25 mouse cellular contexts compared by ENCODE assay signal in genomic region chr5:122092794-122093193, GRCm38 (mm10). TPM values are rescaled to one million over a fixed set of nuclear protein-coding genes. Genes with fewer than 3 reads are reported as not detected.
DNase-seq lines count a peak whose midpoint lies in the region; ATAC-seq lines count a peak whose summit lies in the region.
"Had no signal": no experiment of that assay in that cellular context is flagged by ENCODE, and none has a peak within 500 bp of the region (broad histone marks: within the 10 kb centered on the region; RNA-seq: fewer than 3 reads in every experiment).

No protein-coding gene starts in this region.

- ATAC-seq in hindbrain, embryonic 13.5 days (ENCODE audit: low FRiP score) = no peak
- no peak for ATAC-seq in hindbrain, embryonic 11.5 days (ENCODE audit: low FRiP score)
- ATAC-seq in heart, embryonic 11.5 days (replicated peaks; ENCODE audit: insufficient number of reproducible peaks, low FRiP score, low TSS enrichment) = peak; percentile 74
- ATAC-seq: activated CD4-positive, CD25-positive, alpha-beta regulatory T cell, adult 4 months; intestine, embryonic 15.5 days; Patski had no signal

- H3K4me3 ChIP-seq in hindbrain, embryonic 13.5 days = no peak overlapping the region
- no peak overlapping the region for H3K4me3 ChIP-seq in hindbrain, embryonic 11.5 days (ENCODE audit: low read depth, low read length)
- no peak overlapping the region for H3K4me3 ChIP-seq in heart, embryonic 11.5 days (ENCODE audit: low read depth, low read length)
- H3K4me3 ChIP-seq: forebrain, embryonic 10.5 days; intestine, embryonic 15.5 days; left cerebral cortex, adult 2 months; limb, embryonic 13.5 days; neural tube, embryonic 13.5 days had no signal

- peak overlapping the region; percentile 29; the same call in 1 of the 2 replicates for H3K9ac ChIP-seq in hindbrain, embryonic 13.5 days
- no peak overlapping the region for H3K9ac ChIP-seq in hindbrain, embryonic 11.5 days (ENCODE audit: low read depth, low read length)
- H3K9ac ChIP-seq in heart, embryonic 11.5 days (ENCODE audit: low read depth, low read length) = peak overlapping the region; percentile 73; the same call in 1 of the 2 replicates
- H3K9ac ChIP-seq: hindbrain, embryonic 14.5 days; intestine, embryonic 15.5 days; limb, embryonic 13.5 days; neural tube, embryonic 13.5 days had no signal

- intact Hi-C loops in heart, postnatal 25 days (cut with DNase I) = loop anchor here (5.0 kb wide), 1 partner anchor 90 kb away; no protein-coding TSS in a partner anchor

- no peaks in the 10 kb centered on the region for H3K36me3 ChIP-seq in hindbrain, embryonic 13.5 days
- no peaks in the 10 kb centered on the region for H3K36me3 ChIP-seq in hindbrain, embryonic 11.5 days (ENCODE audit: control insufficient read depth, insufficient read depth, low read length)
- no peaks in the 10 kb centered on the region for H3K36me3 ChIP-seq in heart, embryonic 11.5 days (ENCODE audit: control insufficient read depth, insufficient read depth, low read length)
- H3K36me3 ChIP-seq: forebrain, embryonic 10.5 days; intestine, embryonic 15.5 days; limb, embryonic 13.5 days; neural tube, embryonic 13.5 days had no signal

- no peak for DNase-seq in hindbrain, embryonic 11.5 days (ENCODE audit: low spot score)
- DNase-seq in heart, adult 18-20 months = peak; percentile 79 to 88
- DNase-seq in heart, postnatal 25 days (ENCODE audit: low spot score) = peak; percentile 37
- DNase-seq in frontal cortex, postnatal 14 days (ENCODE audit: low spot score in 2 of 2) = no peak
- no peak for DNase-seq in urinary bladder, adult 2 months (ENCODE audit: low spot score)
- DNase-seq: adrenal gland, postnatal 14 days; B cell, adult 2 months; cerebellum, adult 2 months; gastrocnemius, postnatal 36 days; thymus, postnatal 4 days had no signal

- H3K4me2 ChIP-seq in hindbrain, embryonic 13.5 days = no peak overlapping the region
- H3K4me2 ChIP-seq in hindbrain, embryonic 11.5 days (replicated peaks; ENCODE audit: low read depth, low read length) = no peak overlapping the region
- H3K4me2 ChIP-seq in heart, embryonic 11.5 days = peak overlapping the region; percentile 58
- H3K4me2 ChIP-seq: hindbrain, embryonic 14.5 days; intestine, embryonic 15.5 days; limb, embryonic 13.5 days; neural tube, embryonic 13.5 days had no signal

- WGBS in hindbrain, embryonic 13.5 days = 58% methylated on average over 11 of the region's 11 CpGs
- WGBS in hindbrain, embryonic 11.5 days = 56% methylated on average over 11 of the region's 11 CpGs
- 39% methylated on average over 11 of the region's 11 CpGs for WGBS in heart, embryonic 11.5 days (ENCODE audit: insufficient replicate concordance)

- H3K9me3 ChIP-seq in hindbrain, embryonic 13.5 days = no peaks in the 10 kb centered on the region
- no peaks in the 10 kb centered on the region for H3K9me3 ChIP-seq in hindbrain, embryonic 11.5 days (ENCODE audit: control insufficient read depth, low read length)
- H3K9me3 ChIP-seq in heart, embryonic 11.5 days (replicated peaks; ENCODE audit: control insufficient read depth, low read length) = no peaks in the 10 kb centered on the region
- H3K9me3 ChIP-seq: intestine, embryonic 15.5 days; limb, embryonic 13.5 days; neural tube, embryonic 13.5 days had no signal

- H3K27ac ChIP-seq in hindbrain, embryonic 13.5 days = no peak overlapping the region
- no peak overlapping the region for H3K27ac ChIP-seq in hindbrain, embryonic 11.5 days (ENCODE audit: low read depth, low read length)
- H3K27ac ChIP-seq in heart, embryonic 11.5 days (ENCODE audit: low read depth, low read length) = peak overlapping the region; percentile 88
- H3K27ac ChIP-seq: forebrain, embryonic 10.5 days; hindbrain, embryonic 14.5 days; intestine, embryonic 15.5 days; kidney, postnatal 0 days; left cerebral cortex, adult 2 months; limb, embryonic 13.5 days; neural tube, embryonic 13.5 days had no signal

- no peaks in the 10 kb centered on the region for H3K4me1 ChIP-seq in hindbrain, embryonic 13.5 days (replicated peaks)
- no peaks in the 10 kb centered on the region for H3K4me1 ChIP-seq in hindbrain, embryonic 11.5 days (replicated peaks; ENCODE audit: control insufficient read depth, insufficient read depth, low read length)
- peaks cover 14% of the 10 kb centered on the region for H3K4me1 ChIP-seq in heart, embryonic 11.5 days (ENCODE audit: control insufficient read depth, insufficient read depth, low read length)
- H3K4me1 ChIP-seq: intestine, embryonic 15.5 days; limb, embryonic 13.5 days; neural tube, embryonic 13.5 days had no signal

- peaks cover 3% of the 10 kb centered on the region; the same call in 1 of the 2 replicates for H3K27me3 ChIP-seq in hindbrain, embryonic 13.5 days
- no peaks in the 10 kb centered on the region for H3K27me3 ChIP-seq in hindbrain, embryonic 11.5 days (ENCODE audit: control insufficient read depth, insufficient read depth, low read length)
- 0 out of 2 replicates have a peak, but pooled peaks cover 2% of the 10 kb centered on the region for H3K27me3 ChIP-seq in heart, embryonic 11.5 days (ENCODE audit: control insufficient read depth, insufficient read depth, low read length)
- H3K27me3 ChIP-seq: intestine, embryonic 15.5 days; limb, embryonic 13.5 days had no signal

RNA-seq across cellular contexts. Expression of gene Myl2, which starts 8.0 kb away (rescaled TPM):
- 3.7 and 7.3 TPM in 2 replicates for polyA plus RNA-seq in hindbrain, embryonic 13.5 days (2015; fragmentation: Nextera tagmentation; extraction: Ambion mirVana)
- 0.77 and 1.2 TPM in 2 replicates for polyA plus RNA-seq in hindbrain, embryonic 11.5 days (2014; fragmentation: Nextera tagmentation; extraction: Ambion mirVana)
- over 10,000 TPM; 22,032 to 23,824 TPM for total RNA-seq in heart, adult 18-20 months (2021)
- 6,790 and 6,847 TPM in 2 replicates for polyA plus RNA-seq in heart, embryonic 11.5 days (2014; fragmentation: Nextera tagmentation; extraction: Ambion mirVana)
- over 10,000 TPM; 18,094 to 20,102 TPM for total RNA-seq in heart, postnatal 25 days (2021)
- polyA plus RNA-seq in urinary bladder, adult 2 months (2012; rRNA removed) = not detected in 2 replicates
- total RNA-seq: adrenal gland, postnatal 14 days; common myeloid progenitor, adult 5-6 weeks; megakaryocyte-erythroid progenitor cell, adult 5-6 weeks; monocyte, adult 5-6 weeks had no signal
- polyA plus RNA-seq: activated CD4-positive, CD25-positive, alpha-beta regulatory T cell, adult 4 months; forebrain, embryonic 10.5 days; Patski had no signal

RNA-seq across cellular contexts. Expression of gene Cux2, which starts 42.9 kb away (rescaled TPM):
- 28.1 and 29.1 TPM in 2 replicates for polyA plus RNA-seq in hindbrain, embryonic 13.5 days (2015; fragmentation: Nextera tagmentation; extraction: Ambion mirVana)
- polyA plus RNA-seq in hindbrain, embryonic 11.5 days (2014; fragmentation: Nextera tagmentation; extraction: Ambion mirVana) = 13.7 and 17.4 TPM in 2 replicates
- 10 to 100 TPM; 19.3 to 19.4 TPM for total RNA-seq in heart, adult 18-20 months (2021)
- 4.7 and 7.1 TPM in 2 replicates for polyA plus RNA-seq in heart, embryonic 11.5 days (2014; fragmentation: Nextera tagmentation; extraction: Ambion mirVana)
- total RNA-seq in heart, postnatal 25 days (2021) = 10 to 100 TPM; 23.7 to 29.0 TPM
- polyA plus RNA-seq in urinary bladder, adult 2 months (2012; rRNA removed) = 4.7 and 5.1 TPM in 2 replicates
- total RNA-seq: common myeloid progenitor, adult 5-6 weeks; megakaryocyte-erythroid progenitor cell, adult 5-6 weeks; monocyte, adult 5-6 weeks had no signal

RNA-seq across cellular contexts. Expression of gene Ccdc63, which starts 47.8 kb away (rescaled TPM):
- not detected in 2 replicates for polyA plus RNA-seq in hindbrain, embryonic 13.5 days (2015; fragmentation: Nextera tagmentation; extraction: Ambion mirVana)
- polyA plus RNA-seq in hindbrain, embryonic 11.5 days (2014; fragmentation: Nextera tagmentation; extraction: Ambion mirVana) = not detected in 2 replicates
- total RNA-seq in heart, adult 18-20 months (2021) = not detected
- polyA plus RNA-seq in heart, embryonic 11.5 days (2014; fragmentation: Nextera tagmentation; extraction: Ambion mirVana) = 0.47 and 0.51 TPM in 2 replicates
- total RNA-seq in heart, postnatal 25 days (2021) = not detected
- polyA plus RNA-seq in urinary bladder, adult 2 months (2012; rRNA removed) = 0.18 and 0.19 TPM in 2 replicates
- total RNA-seq: adrenal gland, postnatal 14 days; gastrocnemius, postnatal 36 days had no signal
- polyA plus RNA-seq: forebrain, embryonic 10.5 days; intestine, embryonic 15.5 days; kidney, postnatal 0 days; limb, embryonic 13.5 days; liver, embryonic 16.5 days; Patski had no signal

Comparison
In these comparisons a context has a peak if more than half of its experiments do, and no peak if none do; other contexts are left out.
1. DNase-seq: peak in heart, adult 18-20 months (2 of 2) and heart, postnatal 25 days (single experiment); none in hindbrain, embryonic 11.5 days (single experiment), frontal cortex, postnatal 14 days (0 of 2) and urinary bladder, adult 2 months (single experiment).
2. RNA of gene Myl2, which starts 8.0 kb away (polyA plus RNA-seq): 6,790 to 6,847 TPM in heart, embryonic 11.5 days; 3.7 to 7.3 TPM in hindbrain, embryonic 13.5 days, 0.77 to 1.2 TPM in hindbrain, embryonic 11.5 days and not detected in urinary bladder, adult 2 months; every median in the first group is over 100 times any median in the second.